Mouse (Mus musculus): Measurements from ENCODE around the gene Rnf126. TPM values are rescaled to one million over a fixed set of nuclear protein-coding genes. Genes with fewer than 3 reads are reported as not detected.

The Rnf126 gene
- polyA plus RNA-seq (2014; fragmentation: Illumina TruSeq; extraction: RNeasy Lipid Tissue Mini Kit (QIAGEN cat#74804); ENCODE audit: low read depth, low replicate concordance), result 0.93 TPM

DNA sequence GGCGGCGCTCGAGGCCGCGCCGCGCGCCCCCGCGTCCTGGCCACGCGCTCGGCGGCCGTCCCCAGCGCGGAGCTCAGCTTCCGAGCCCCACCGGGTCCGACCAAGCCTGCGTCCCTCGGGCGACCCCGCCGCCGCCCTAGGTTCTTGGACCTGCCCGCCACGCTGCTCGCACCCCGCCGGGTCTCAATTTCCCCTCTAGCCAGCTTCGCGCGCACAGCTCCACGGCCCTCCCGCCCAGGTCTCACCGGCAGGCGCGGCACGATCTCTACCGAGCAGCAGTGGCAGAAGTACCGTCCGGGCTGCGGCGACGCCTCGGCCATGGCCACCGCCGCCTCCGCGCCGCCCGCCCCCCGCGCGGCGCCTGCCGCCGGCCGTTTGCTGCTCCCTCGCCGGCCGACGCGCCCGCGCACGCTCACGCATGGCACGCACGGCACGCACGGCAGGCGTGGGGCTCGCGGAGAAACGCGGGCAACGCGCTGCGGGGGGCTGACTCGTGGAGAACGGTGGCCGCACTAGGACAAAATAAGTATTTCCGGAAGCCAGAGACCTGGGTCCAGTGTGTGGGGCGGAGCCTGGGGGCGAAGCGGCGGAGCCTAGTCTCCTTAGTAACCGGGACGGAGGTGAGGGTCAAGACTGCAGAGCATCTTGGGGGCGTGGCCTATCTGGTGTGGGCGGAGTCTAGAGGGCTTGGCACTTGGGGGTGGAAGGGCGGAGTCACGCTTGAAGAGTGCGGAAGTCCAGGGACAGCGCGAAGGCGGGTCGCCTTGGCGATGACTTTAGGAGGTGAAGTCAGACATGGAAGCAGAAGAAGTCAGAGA, at the start of gene Rnf126:
Gene Rnf126 (minus strand): TSS at position 445 of the 818 bp plus-strand sequence.

GRCm38 (mm10) chr10:79793051-79793737, 26.4 kb upstream of the Rnf126 start, which contains the start of gene Palm:
Palm (plus strand) TSS chr10:79793572.

DNA sequence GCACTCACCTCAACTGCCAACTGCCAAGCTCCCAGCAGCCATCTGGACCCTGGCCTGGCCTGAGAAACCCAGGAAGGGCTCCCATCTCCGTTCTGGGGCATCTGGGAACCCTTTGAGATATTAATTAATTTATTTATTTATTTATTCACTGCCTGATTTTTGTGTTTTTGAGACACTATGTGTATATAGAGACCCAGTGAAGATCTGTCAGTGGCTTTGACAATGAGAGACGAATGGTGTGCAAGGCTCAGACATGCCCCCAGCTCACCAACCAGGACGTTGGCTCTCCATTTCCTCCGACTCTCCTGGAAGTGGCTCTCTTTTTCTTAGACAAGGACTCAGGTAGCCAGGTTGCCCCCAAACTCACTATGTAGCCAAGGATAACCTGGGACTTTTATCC, 24.1 kb upstream of the Rnf126 start, which contains the start of gene Prss57:
Gene Prss57 (minus strand): TSS at position 101 of the 400 bp plus-strand sequence.

GRCm38 (mm10) chr10:79777103-79777531, 10.4 kb upstream of the Rnf126 start, which contains the start of gene Fstl3:
Fstl3 (plus strand) TSS chr10:79777272.

GRCm38 (mm10) chr10:79754856-79755516, 11.8 kb downstream of the Rnf126 start, which contains the start of gene Fgf22:
Fgf22 (plus strand) TSS chr10:79755076.

GRCm38 (mm10) chr10:79745898-79746773, 20.6 kb downstream of the Rnf126 start, which contains the start of gene Polrmt:
Polrmt (minus strand) TSS chr10:79746581.

GRCm38 (mm10) chr10:79716254-79716987, 50.3 kb downstream of the Rnf126 start, which contains the start of gene Hcn2:
Hcn2 (plus strand) TSS chr10:79716634.

Other genes starting within 250 kb of the Rnf126 start
- gene Plpp2, start 233.2 kb downstream of the Rnf126 start, polyA plus RNA-seq (2014; fragmentation: Illumina TruSeq; extraction: RNeasy Lipid Tissue Mini Kit (QIAGEN cat#74804); ENCODE audit: low read depth, low replicate concordance), result 1.9 TPM
- gene Mier2, start 211.8 kb downstream of the Rnf126 start, polyA plus RNA-seq (2014; fragmentation: Illumina TruSeq; extraction: RNeasy Lipid Tissue Mini Kit (QIAGEN cat#74804); ENCODE audit: low read depth, low replicate concordance), result 0.24 TPM
- gene Theg, start 179.6 kb downstream of the Rnf126 start, polyA plus RNA-seq (2014; fragmentation: Illumina TruSeq; extraction: RNeasy Lipid Tissue Mini Kit (QIAGEN cat#74804); ENCODE audit: low read depth, low replicate concordance), result not detected
- not detected for gene C2cd4c, start 152.9 kb downstream of the Rnf126 start, polyA plus RNA-seq (2014; fragmentation: Illumina TruSeq; extraction: RNeasy Lipid Tissue Mini Kit (QIAGEN cat#74804); ENCODE audit: low read depth, low replicate concordance)
- not detected for gene Shc2, start 129.0 kb downstream of the Rnf126 start, polyA plus RNA-seq (2014; fragmentation: Illumina TruSeq; extraction: RNeasy Lipid Tissue Mini Kit (QIAGEN cat#74804); ENCODE audit: low read depth, low replicate concordance)
- gene Odf3l2, start 121.2 kb downstream of the Rnf126 start, polyA plus RNA-seq (2014; fragmentation: Illumina TruSeq; extraction: RNeasy Lipid Tissue Mini Kit (QIAGEN cat#74804); ENCODE audit: low read depth, low replicate concordance), result not detected
- gene Madcam1, start 102.4 kb downstream of the Rnf126 start, polyA plus RNA-seq (2014; fragmentation: Illumina TruSeq; extraction: RNeasy Lipid Tissue Mini Kit (QIAGEN cat#74804); ENCODE audit: low read depth, low replicate concordance), result not detected
- not detected for gene Tpgs1, start 97.6 kb downstream of the Rnf126 start, polyA plus RNA-seq (2014; fragmentation: Illumina TruSeq; extraction: RNeasy Lipid Tissue Mini Kit (QIAGEN cat#74804); ENCODE audit: low read depth, low replicate concordance)
- gene Cdc34, start 84.8 kb downstream of the Rnf126 start, polyA plus RNA-seq (2014; fragmentation: Illumina TruSeq; extraction: RNeasy Lipid Tissue Mini Kit (QIAGEN cat#74804); ENCODE audit: low read depth, low replicate concordance), result 7.5 TPM
- not detected for gene Gzmm, start 77.9 kb downstream of the Rnf126 start, polyA plus RNA-seq (2014; fragmentation: Illumina TruSeq; extraction: RNeasy Lipid Tissue Mini Kit (QIAGEN cat#74804); ENCODE audit: low read depth, low replicate concordance)
- gene Bsg, start 62.5 kb downstream of the Rnf126 start, polyA plus RNA-seq (2014; fragmentation: Illumina TruSeq; extraction: RNeasy Lipid Tissue Mini Kit (QIAGEN cat#74804); ENCODE audit: low read depth, low replicate concordance), result 261 TPM
- not detected for gene Hcn2, start 50.3 kb downstream of the Rnf126 start, polyA plus RNA-seq (2014; fragmentation: Illumina TruSeq; extraction: RNeasy Lipid Tissue Mini Kit (QIAGEN cat#74804); ENCODE audit: low read depth, low replicate concordance)
- 4.2 TPM for gene Polrmt, start 20.4 kb downstream of the Rnf126 start, polyA plus RNA-seq (2014; fragmentation: Illumina TruSeq; extraction: RNeasy Lipid Tissue Mini Kit (QIAGEN cat#74804); ENCODE audit: low read depth, low replicate concordance)
- gene Fgf22, start 11.9 kb downstream of the Rnf126 start, polyA plus RNA-seq (2014; fragmentation: Illumina TruSeq; extraction: RNeasy Lipid Tissue Mini Kit (QIAGEN cat#74804); ENCODE audit: low read depth, low replicate concordance), result not detected
- not detected for gene Fstl3, start 10.3 kb upstream of the Rnf126 start, polyA plus RNA-seq (2014; fragmentation: Illumina TruSeq; extraction: RNeasy Lipid Tissue Mini Kit (QIAGEN cat#74804); ENCODE audit: low read depth, low replicate concordance)
- gene Prss57, start 24.0 kb upstream of the Rnf126 start, polyA plus RNA-seq (2014; fragmentation: Illumina TruSeq; extraction: RNeasy Lipid Tissue Mini Kit (QIAGEN cat#74804); ENCODE audit: low read depth, low replicate concordance), result not detected
- not detected for gene Palm, start 26.6 kb upstream of the Rnf126 start, polyA plus RNA-seq (2014; fragmentation: Illumina TruSeq; extraction: RNeasy Lipid Tissue Mini Kit (QIAGEN cat#74804); ENCODE audit: low read depth, low replicate concordance)
- not detected for gene Misp, start 54.0 kb upstream of the Rnf126 start, polyA plus RNA-seq (2014; fragmentation: Illumina TruSeq; extraction: RNeasy Lipid Tissue Mini Kit (QIAGEN cat#74804); ENCODE audit: low read depth, low replicate concordance)
- gene Ptbp1, start 87.5 kb upstream of the Rnf126 start, polyA plus RNA-seq (2014; fragmentation: Illumina TruSeq; extraction: RNeasy Lipid Tissue Mini Kit (QIAGEN cat#74804); ENCODE audit: low read depth, low replicate concordance), result 29.0 TPM
- not detected for gene Prtn3, start 107.5 kb upstream of the Rnf126 start, polyA plus RNA-seq (2014; fragmentation: Illumina TruSeq; extraction: RNeasy Lipid Tissue Mini Kit (QIAGEN cat#74804); ENCODE audit: low read depth, low replicate concordance)
- gene Plppr3, start 107.7 kb upstream of the Rnf126 start, polyA plus RNA-seq (2014; fragmentation: Illumina TruSeq; extraction: RNeasy Lipid Tissue Mini Kit (QIAGEN cat#74804); ENCODE audit: low read depth, low replicate concordance), result not detected
- not detected for gene Elane, start 119.3 kb upstream of the Rnf126 start, polyA plus RNA-seq (2014; fragmentation: Illumina TruSeq; extraction: RNeasy Lipid Tissue Mini Kit (QIAGEN cat#74804); ENCODE audit: low read depth, low replicate concordance)
- not detected for gene Cfd, start 123.9 kb upstream of the Rnf126 start, polyA plus RNA-seq (2014; fragmentation: Illumina TruSeq; extraction: RNeasy Lipid Tissue Mini Kit (QIAGEN cat#74804); ENCODE audit: low read depth, low replicate concordance)
- gene Med16, start 142.0 kb upstream of the Rnf126 start, polyA plus RNA-seq (2014; fragmentation: Illumina TruSeq; extraction: RNeasy Lipid Tissue Mini Kit (QIAGEN cat#74804); ENCODE audit: low read depth, low replicate concordance), result not detected
- not detected for gene Gm26602, start 143.9 kb upstream of the Rnf126 start, polyA plus RNA-seq (2014; fragmentation: Illumina TruSeq; extraction: RNeasy Lipid Tissue Mini Kit (QIAGEN cat#74804); ENCODE audit: low read depth, low replicate concordance)
- gene Kiss1r, start 150.0 kb upstream of the Rnf126 start, polyA plus RNA-seq (2014; fragmentation: Illumina TruSeq; extraction: RNeasy Lipid Tissue Mini Kit (QIAGEN cat#74804); ENCODE audit: low read depth, low replicate concordance), result not detected
- gene R3hdm4, start 154.3 kb upstream of the Rnf126 start, polyA plus RNA-seq (2014; fragmentation: Illumina TruSeq; extraction: RNeasy Lipid Tissue Mini Kit (QIAGEN cat#74804); ENCODE audit: low read depth, low replicate concordance), result 5.4 TPM
- 0.19 TPM for gene Arid3a, start 160.1 kb upstream of the Rnf126 start, polyA plus RNA-seq (2014; fragmentation: Illumina TruSeq; extraction: RNeasy Lipid Tissue Mini Kit (QIAGEN cat#74804); ENCODE audit: low read depth, low replicate concordance)
- 1.8 TPM for gene Wdr18, start 193.2 kb upstream of the Rnf126 start, polyA plus RNA-seq (2014; fragmentation: Illumina TruSeq; extraction: RNeasy Lipid Tissue Mini Kit (QIAGEN cat#74804); ENCODE audit: low read depth, low replicate concordance)
- gene Grin3b, start 203.8 kb upstream of the Rnf126 start, polyA plus RNA-seq (2014; fragmentation: Illumina TruSeq; extraction: RNeasy Lipid Tissue Mini Kit (QIAGEN cat#74804); ENCODE audit: low read depth, low replicate concordance), result not detected
- gene Tmem259, start 217.4 kb upstream of the Rnf126 start, polyA plus RNA-seq (2014; fragmentation: Illumina TruSeq; extraction: RNeasy Lipid Tissue Mini Kit (QIAGEN cat#74804); ENCODE audit: low read depth, low replicate concordance), result 1.4 TPM
- 0.66 TPM for gene Cnn2, start 221.6 kb upstream of the Rnf126 start, polyA plus RNA-seq (2014; fragmentation: Illumina TruSeq; extraction: RNeasy Lipid Tissue Mini Kit (QIAGEN cat#74804); ENCODE audit: low read depth, low replicate concordance)
- gene Abca7, start 229.5 kb upstream of the Rnf126 start, polyA plus RNA-seq (2014; fragmentation: Illumina TruSeq; extraction: RNeasy Lipid Tissue Mini Kit (QIAGEN cat#74804); ENCODE audit: low read depth, low replicate concordance), result 0.08 TPM
- 0.13 TPM for gene Arhgap45, start 249.7 kb upstream of the Rnf126 start, polyA plus RNA-seq (2014; fragmentation: Illumina TruSeq; extraction: RNeasy Lipid Tissue Mini Kit (QIAGEN cat#74804); ENCODE audit: low read depth, low replicate concordance)